Mouse (Mus musculus): ENCODE data around the gene Ndc1.

- TF ChIP-seq CTCF (IDR thresholded peaks at IDR 0.05; ENCODE audit: low read depth) (no peak; the same call in 1 of the 2 replicates), EP300 (IDR thresholded peaks at IDR 0.05; ENCODE audit: low read depth) (no peak)
Observed at GRCm38 (mm10) chr4:107363573-107363972, 4.0 kb upstream of the Ndc1 start.

Data from liver, embryonic 14.5 days (tissue).